Mouse (Mus musculus): Measurements from ENCODE around the gene Rpl6. TPM values are rescaled to one million over a fixed set of nuclear protein-coding genes. Genes with fewer than 3 reads are reported as not detected.
A peak's percentile ranks its signal among the peaks of the same experiment; 100 is the strongest.

The Rpl6 gene
- polyA plus RNA-seq, 1 experiment from 2014 or later, result 696 TPM

DNA sequence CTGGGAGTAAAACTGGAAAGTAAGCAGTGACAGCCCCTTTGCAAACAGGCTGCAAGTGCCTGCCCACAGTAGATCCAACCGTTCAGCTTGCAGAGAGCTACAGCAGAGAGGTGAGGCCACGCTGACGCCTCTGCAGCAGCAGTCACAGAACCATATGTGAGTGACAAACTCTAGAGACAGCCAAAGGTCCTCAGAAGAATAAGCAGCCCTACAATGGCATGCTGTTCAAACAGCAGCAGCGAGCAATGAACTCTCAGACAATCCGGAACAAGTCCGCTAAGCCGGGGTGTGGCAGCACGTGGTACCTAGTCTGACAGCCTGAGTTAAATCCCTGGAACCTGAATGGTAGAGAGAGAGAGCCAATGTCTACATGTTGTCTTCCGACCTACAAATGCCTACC is 15.1 kb upstream of the Rpl6 start:
- peaks cover 10% of the 10 kb centered on the region; the same call in 1 of the 2 replicates for H3K4me1 ChIP-seq (ENCODE audit: control insufficient read depth, insufficient read depth, low read length)
- H3K27ac ChIP-seq (replicated peaks; ENCODE audit: low read depth, low read length), result no peak overlapping the region
- no peaks in the 10 kb centered on the region for H3K27me3 ChIP-seq (replicated peaks; ENCODE audit: control insufficient read depth, insufficient read depth, low read length)
- H3K4me3 ChIP-seq (ENCODE audit: low read depth, low read length), result no peak overlapping the region
- no peaks in the 10 kb centered on the region for H3K9me3 ChIP-seq (ENCODE audit: control insufficient read depth, low read length)
- 82% methylated on average over 9 of the region's 9 CpGs for WGBS
- no peak overlapping the region for H3K4me2 ChIP-seq (ENCODE audit: low read depth, low read length)
- no peak overlapping the region for H3K9ac ChIP-seq (ENCODE audit: low read depth, low read length)
- ATAC-seq (ENCODE audit: low read depth), result no peak
- peak; percentile 23 for DNase-seq (ENCODE audit: low spot score)
- H3K36me3 ChIP-seq (ENCODE audit: control insufficient read depth, insufficient read depth, low read length), result no peaks in the 10 kb centered on the region

- DNase-seq (ENCODE audit: low spot score) (no peak), ATAC-seq (ENCODE audit: low read depth) (no peak)
- H3K4me1 ChIP-seq (ENCODE audit: control insufficient read depth, insufficient read depth, low read length), result peaks cover 10% of the 10 kb centered on the region; the same call in 1 of the 2 replicates
- H3K27ac ChIP-seq (replicated peaks; ENCODE audit: low read depth, low read length), result peak overlapping the region; percentile 83; the same call in 1 of the 2 replicates
- H3K9ac ChIP-seq (ENCODE audit: low read depth, low read length), result peak overlapping the region; percentile 95
- H3K36me3 ChIP-seq (ENCODE audit: control insufficient read depth, insufficient read depth, low read length), result no peaks in the 10 kb centered on the region
- 28% methylated on average over 21 of the region's 21 CpGs for WGBS
- H3K4me2 ChIP-seq (ENCODE audit: low read depth, low read length), result peak overlapping the region; percentile 85
- H3K27me3 ChIP-seq (replicated peaks; ENCODE audit: control insufficient read depth, insufficient read depth, low read length), result no peaks in the 10 kb centered on the region
- no peaks in the 10 kb centered on the region for H3K9me3 ChIP-seq (ENCODE audit: control insufficient read depth, low read length)
- H3K4me3 ChIP-seq (ENCODE audit: low read depth, low read length), result peak overlapping the region; percentile 93
Measured at GRCm38 (mm10) chr5:121190210-121190835, 14.0 kb upstream of the Rpl6 start.

GRCm38 (mm10) chr5:121190836-121191583 is 13.3 kb upstream of the Rpl6 start, which contains the start of gene Ptpn11:
Ptpn11 (minus strand) TSS chr5:121191397.
- DNase-seq (ENCODE audit: low spot score) (peak; percentile 87), ATAC-seq (ENCODE audit: low read depth) (peak; percentile 95)
- peak within 1 kb of the TSS; percentile 85 for H3K4me2 ChIP-seq (ENCODE audit: low read depth, low read length)
- 0% methylated on average over 27 of the region's 98 CpGs for WGBS
- peak within 1 kb of the TSS; percentile 93 for H3K4me3 ChIP-seq (ENCODE audit: low read depth, low read length)
- no peaks in the 10 kb centered on the region for H3K27me3 ChIP-seq (replicated peaks; ENCODE audit: control insufficient read depth, insufficient read depth, low read length)
- H3K9ac ChIP-seq (ENCODE audit: low read depth, low read length), result peak within 1 kb of the TSS; percentile 95
- H3K36me3 ChIP-seq (ENCODE audit: control insufficient read depth, insufficient read depth, low read length), result no peaks in the 10 kb centered on the region
- peak within 1 kb of the TSS; percentile 83 for H3K27ac ChIP-seq (replicated peaks; ENCODE audit: low read depth, low read length)
- H3K9me3 ChIP-seq (ENCODE audit: control insufficient read depth, low read length), result no peaks in the 10 kb centered on the region
- peaks cover 10% of the 10 kb centered on the region; the same call in 1 of the 2 replicates for H3K4me1 ChIP-seq (ENCODE audit: control insufficient read depth, insufficient read depth, low read length)

DNA sequence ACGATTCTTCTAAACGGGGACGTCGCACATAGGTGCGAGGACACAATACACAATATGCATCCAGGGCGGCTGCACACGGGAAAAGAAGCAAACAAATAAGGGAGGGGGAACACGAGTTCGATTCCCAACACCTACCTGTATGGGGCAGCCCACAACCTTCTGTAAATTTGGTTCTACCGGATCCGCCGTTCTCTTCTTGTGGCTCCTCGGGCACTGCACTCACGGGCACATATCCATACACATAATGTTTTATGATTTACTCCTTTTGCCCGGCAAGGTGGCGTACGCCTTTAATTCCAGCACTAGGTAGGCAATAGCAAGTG is 12.7 kb upstream of the Rpl6 start:
- DNase-seq (ENCODE audit: low spot score) (no peak), ATAC-seq (ENCODE audit: low read depth) (peak; percentile 35)
- Histone ChIP-seq H3K9ac (ENCODE audit: low read depth, low read length) (peak overlapping the region; percentile 95), H3K9me3 (ENCODE audit: control insufficient read depth, low read length) (no peaks in the 10 kb centered on the region), H3K4me2 (ENCODE audit: low read depth, low read length) (peak overlapping the region; percentile 85), H3K36me3 (ENCODE audit: control insufficient read depth, insufficient read depth, low read length) (no peaks in the 10 kb centered on the region), H3K27ac (replicated peaks; ENCODE audit: low read depth, low read length) (peak overlapping the region; percentile 83), H3K4me1 (ENCODE audit: control insufficient read depth, insufficient read depth, low read length) (peaks cover 10% of the 10 kb centered on the region; the same call in 1 of the 2 replicates), H3K27me3 (replicated peaks; ENCODE audit: control insufficient read depth, insufficient read depth, low read length) (no peaks in the 10 kb centered on the region), H3K4me3 (ENCODE audit: low read depth, low read length) (peak overlapping the region; percentile 93)
- WGBS, result 9% methylated on average over 17 of the region's 17 CpGs

DNA sequence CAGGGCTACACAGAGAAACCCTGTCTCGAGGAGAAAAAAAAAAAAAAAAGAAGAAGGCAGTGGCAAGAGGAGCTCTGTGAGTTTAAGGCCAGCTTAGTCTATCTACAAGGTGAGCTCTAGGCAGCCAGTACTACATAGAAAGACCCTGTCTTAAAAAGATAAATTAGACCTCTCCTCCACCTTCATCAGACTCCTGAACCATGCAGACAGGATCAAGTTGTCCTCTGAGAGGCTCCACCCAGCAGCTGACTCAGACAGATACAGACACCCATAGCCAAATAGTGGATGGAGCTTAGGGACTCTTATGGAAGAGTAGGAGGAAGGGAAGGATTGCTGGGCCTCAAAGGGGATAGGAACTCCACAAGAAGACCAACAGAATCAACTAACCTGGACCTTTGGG is 10.1 kb upstream of the Rpl6 start:
- ATAC-seq (ENCODE audit: low read depth), result no peak
- WGBS, result 42% methylated on average over 1 of the region's 1 CpGs

GRCm38 (mm10) chr5:121196764-121197163 is 7.5 kb upstream of the Rpl6 start:
- ATAC-seq (ENCODE audit: low read depth), result no peak
- H3K4me3 ChIP-seq (ENCODE audit: low read depth, low read length), result no peak overlapping the region
- H3K9ac ChIP-seq (ENCODE audit: low read depth, low read length), result no peak overlapping the region
- H3K27ac ChIP-seq (replicated peaks; ENCODE audit: low read depth, low read length), result no peak overlapping the region
- 0 out of 2 replicates have a peak, but pooled peaks cover under 1% of the 10 kb centered on the region for H3K4me1 ChIP-seq (ENCODE audit: control insufficient read depth, insufficient read depth, low read length)
- no peaks in the 10 kb centered on the region for H3K9me3 ChIP-seq (ENCODE audit: control insufficient read depth, low read length)
- no peaks in the 10 kb centered on the region for H3K27me3 ChIP-seq (replicated peaks; ENCODE audit: control insufficient read depth, insufficient read depth, low read length)
- H3K4me2 ChIP-seq (ENCODE audit: low read depth, low read length), result no peak overlapping the region
- no peaks in the 10 kb centered on the region for H3K36me3 ChIP-seq (ENCODE audit: control insufficient read depth, insufficient read depth, low read length)
- WGBS, result 52% methylated on average over 5 of the region's 5 CpGs
- DNase-seq (ENCODE audit: low spot score), result no peak

More for the DNA sequence above, 10.1 kb upstream of the Rpl6 start:
- no peaks in the 10 kb centered on the region for H3K27me3 ChIP-seq (replicated peaks; ENCODE audit: control insufficient read depth, insufficient read depth, low read length)
- no peak overlapping the region for H3K4me3 ChIP-seq (ENCODE audit: low read depth, low read length)
- H3K27ac ChIP-seq (replicated peaks; ENCODE audit: low read depth, low read length), result no peak overlapping the region
- H3K9me3 ChIP-seq (ENCODE audit: control insufficient read depth, low read length), result no peaks in the 10 kb centered on the region
- no peak overlapping the region for H3K9ac ChIP-seq (ENCODE audit: low read depth, low read length)
- H3K36me3 ChIP-seq (ENCODE audit: control insufficient read depth, insufficient read depth, low read length), result no peaks in the 10 kb centered on the region
- no peak for DNase-seq (ENCODE audit: low spot score)
- no peak overlapping the region for H3K4me2 ChIP-seq (ENCODE audit: low read depth, low read length)
- H3K4me1 ChIP-seq (ENCODE audit: control insufficient read depth, insufficient read depth, low read length), result peaks cover 8% of the 10 kb centered on the region; the same call in 1 of the 2 replicates

DNA sequence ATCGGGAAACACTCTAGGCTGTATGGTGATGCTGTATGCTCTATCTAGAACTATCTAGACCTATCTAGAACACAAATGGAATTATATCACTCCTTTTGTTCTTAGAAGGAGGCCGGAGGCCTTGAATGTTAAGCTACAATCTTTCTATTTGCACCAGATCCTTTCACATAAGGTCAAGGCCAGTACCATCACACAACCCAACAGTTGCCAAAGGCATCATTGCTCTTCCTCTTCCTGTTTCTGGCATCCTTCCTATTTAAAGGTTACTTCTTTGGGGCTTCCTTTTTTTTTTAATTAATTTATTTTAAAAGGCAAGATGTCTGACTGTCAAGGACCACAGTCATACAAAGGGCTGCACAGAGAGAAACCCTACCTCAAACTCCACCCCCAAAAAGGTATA is 6.9 kb upstream of the Rpl6 start:
- no peaks in the 10 kb centered on the region for H3K27me3 ChIP-seq (replicated peaks; ENCODE audit: control insufficient read depth, insufficient read depth, low read length)
- ATAC-seq (ENCODE audit: low read depth) (no peak), DNase-seq (ENCODE audit: low spot score) (no peak)
- 78% methylated on average over 2 of the region's 2 CpGs for WGBS
- no peaks in the 10 kb centered on the region for H3K9me3 ChIP-seq (ENCODE audit: control insufficient read depth, low read length)
- H3K27ac ChIP-seq (replicated peaks; ENCODE audit: low read depth, low read length), result no peak overlapping the region
- no peaks in the 10 kb centered on the region for H3K4me1 ChIP-seq (ENCODE audit: control insufficient read depth, insufficient read depth, low read length)
- no peak overlapping the region for H3K4me3 ChIP-seq (ENCODE audit: low read depth, low read length)
- no peaks in the 10 kb centered on the region for H3K36me3 ChIP-seq (ENCODE audit: control insufficient read depth, insufficient read depth, low read length)
- H3K4me2 ChIP-seq (ENCODE audit: low read depth, low read length), result no peak overlapping the region
- H3K9ac ChIP-seq (ENCODE audit: low read depth, low read length), result no peak overlapping the region; the same call in 1 of the 2 replicates

DNA sequence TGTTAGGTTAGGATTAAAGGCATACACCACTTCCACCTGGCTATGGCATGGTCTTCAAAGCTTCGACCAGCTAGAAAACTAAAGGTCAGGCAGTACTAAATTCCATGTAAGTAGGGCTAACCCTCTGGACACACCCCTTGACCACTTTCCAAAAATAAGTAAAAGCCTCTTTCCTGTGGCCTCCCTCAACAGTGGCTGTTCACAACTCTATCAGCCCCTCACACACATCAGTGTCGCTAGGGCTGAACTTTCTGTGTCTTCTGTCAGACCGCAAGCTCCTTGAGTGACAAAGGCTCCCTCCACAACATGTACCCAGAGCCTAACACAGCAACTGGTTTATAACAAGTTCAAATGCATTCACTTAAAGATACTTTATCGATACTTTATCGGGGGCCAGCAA is 5.9 kb upstream of the Rpl6 start:
- no peak for ATAC-seq (ENCODE audit: low read depth)
- Histone ChIP-seq H3K9me3 (ENCODE audit: control insufficient read depth, low read length) (no peaks in the 10 kb centered on the region), H3K4me2 (ENCODE audit: low read depth, low read length) (no peak overlapping the region), H3K4me1 (ENCODE audit: control insufficient read depth, insufficient read depth, low read length) (no peaks in the 10 kb centered on the region), H3K27me3 (replicated peaks; ENCODE audit: control insufficient read depth, insufficient read depth, low read length) (no peaks in the 10 kb centered on the region), H3K9ac (ENCODE audit: low read depth, low read length) (no peak overlapping the region), H3K27ac (replicated peaks; ENCODE audit: low read depth, low read length) (no peak overlapping the region), H3K36me3 (ENCODE audit: control insufficient read depth, insufficient read depth, low read length) (no peaks in the 10 kb centered on the region), H3K4me3 (ENCODE audit: low read depth, low read length) (no peak overlapping the region)
- 79% methylated on average over 5 of the region's 5 CpGs for WGBS
- DNase-seq (ENCODE audit: low spot score), result no peak
